Mouse (Mus musculus) megakaryocyte, embryonic 14.5 days (primary cell): Measurements from ENCODE around the gene Lrp1.

Source experiments
- FLI1 ChIP-seq: IDR thresholded peaks from 2 replicates; pipeline ENCODE4 v1.6.1; 2012; ENCODE audit warnings: low read length, inconsistent platforms, mixed read lengths
- GATA1 ChIP-seq: IDR thresholded peaks from 3 replicates; pipeline ENCODE4 v1.6.1; 2012; ENCODE audit warnings: mixed read lengths, low read length, inconsistent platforms, borderline replicate concordance

DNA sequence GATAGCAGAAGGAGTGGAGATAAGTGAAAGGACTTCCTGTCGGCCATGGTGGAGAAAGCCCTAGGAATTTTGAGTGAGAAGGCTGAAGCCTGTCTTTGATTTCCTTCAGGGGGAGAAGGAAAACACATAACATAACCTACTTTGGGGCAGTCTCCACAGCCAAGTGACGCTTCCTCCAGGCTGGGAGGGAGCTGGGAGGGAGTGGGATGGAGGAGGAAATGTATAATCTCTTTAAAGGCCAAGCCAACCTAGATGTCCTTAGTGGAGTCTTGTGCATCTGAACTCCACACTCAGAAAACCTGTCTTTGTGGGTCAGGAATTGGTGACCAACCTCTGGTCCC lies 5.9 kb downstream of the Lrp1 start:
- TF ChIP-seq FLI1 (no peak), GATA1 (no peak)
